Mouse (Mus musculus) heart, postnatal 25 days (tissue): Measurements from ENCODE around the gene Zfp109. TPM values are rescaled to one million over a fixed set of nuclear protein-coding genes. Genes with fewer than 3 reads are reported as not detected.

Source experiments
- DNase-seq: peaks from one replicate; pipeline ENCODE4 v3.0.0; 2022; ENCODE audit warnings: low spot score
- intact Hi-C: fragments of 180-260 bp; cut with DNase I; formaldehyde crosslinking; loops from one replicate; pipeline ENCODE4 v1.15.1; 2025
- total RNA-seq, 2 experiments: library from RNA; stranded (reverse); gene quantifications; 2 replicates each; pipeline ENCODE4 v1.2.3; 2021

Gene Zfp109
- total RNA-seq, 2 experiments from 2014 or later, result 1.7 to 2.1 TPM

DNA sequence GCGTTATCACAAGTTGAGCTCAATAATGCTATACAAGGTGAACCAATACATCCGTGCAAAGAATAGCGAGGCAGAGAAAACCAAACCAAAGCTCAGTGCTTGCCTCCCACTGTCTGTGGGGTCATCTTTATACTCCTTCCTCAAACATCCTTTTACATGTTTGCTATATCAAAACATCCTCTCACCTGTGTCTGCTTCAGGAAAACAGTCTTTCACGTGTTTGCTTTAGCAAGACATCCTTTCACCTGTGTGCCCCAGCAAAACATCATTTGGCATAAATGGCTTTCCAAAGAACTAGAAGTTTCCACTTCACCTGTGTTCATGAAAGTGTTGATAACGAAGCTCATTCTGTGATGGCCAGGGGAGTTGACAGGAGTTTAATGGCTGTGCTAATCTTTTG lies 26.0 kb downstream of the Zfp109 start, which contains the start of gene Zfp111:
Gene Zfp111, minus strand, starts transcription at position 101 of the 400 bp plus-strand sequence.
- intact Hi-C loops, result no loop called here
- no peak for DNase-seq

DNA sequence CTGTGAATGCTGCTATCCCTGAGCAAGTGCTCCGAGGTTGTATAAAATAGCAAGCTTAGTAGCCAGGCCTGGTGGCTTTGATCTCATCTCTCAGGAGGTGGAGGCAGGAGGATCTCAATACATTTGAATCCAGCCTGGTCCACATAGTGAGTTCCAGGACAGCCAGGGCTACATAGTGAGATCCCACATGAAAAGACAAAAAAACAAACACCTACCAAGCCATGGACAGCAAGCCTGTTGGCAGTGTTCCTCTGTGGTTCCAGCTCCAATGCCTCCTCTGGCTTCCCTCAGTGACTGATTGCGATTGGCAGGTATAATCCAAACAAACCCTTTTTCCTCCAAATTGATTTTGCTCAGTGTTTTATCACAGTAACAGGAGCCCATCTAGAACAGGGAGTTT lies 27.1 kb downstream of the Zfp109 start:
- no peak for DNase-seq
- intact Hi-C loops, result no loop called here

DNA sequence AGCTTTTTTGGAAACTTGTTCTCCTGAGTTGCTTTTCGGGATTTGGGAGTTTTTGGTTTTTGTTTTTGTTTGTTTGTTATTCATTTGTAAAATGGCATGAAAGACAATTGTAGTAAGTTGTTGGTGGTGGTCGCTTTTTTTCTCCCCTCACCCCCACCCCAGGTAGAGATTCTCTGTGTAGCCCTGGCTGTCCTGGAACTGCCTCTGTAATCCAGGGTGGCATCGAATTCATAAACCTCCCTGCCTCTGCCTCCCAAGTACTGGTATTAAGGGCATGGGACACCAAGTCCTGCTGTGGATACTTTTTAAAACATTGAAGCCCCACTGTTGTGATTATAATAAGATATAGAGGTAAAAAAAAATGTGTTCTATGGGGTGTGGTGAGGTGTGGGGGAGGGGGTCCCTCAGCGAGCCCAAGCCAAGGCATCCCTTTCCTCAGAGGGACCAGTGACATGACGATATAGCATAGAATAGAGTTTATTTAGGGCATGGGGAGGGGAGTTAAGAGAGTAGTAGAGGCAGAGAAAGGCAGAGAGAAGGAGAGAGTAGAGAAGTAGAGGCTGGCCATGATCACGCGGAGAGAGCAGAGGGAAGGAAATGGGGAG lies 29.0 kb downstream of the Zfp109 start:
- DNase-seq, result no peak
- intact Hi-C loops, result loop anchor here (5.0 kb wide), 4 partner anchors 49 to 109 kb away; partner anchors contain the start of genes Zfp112, Zfp235 and Zfp94

DNA sequence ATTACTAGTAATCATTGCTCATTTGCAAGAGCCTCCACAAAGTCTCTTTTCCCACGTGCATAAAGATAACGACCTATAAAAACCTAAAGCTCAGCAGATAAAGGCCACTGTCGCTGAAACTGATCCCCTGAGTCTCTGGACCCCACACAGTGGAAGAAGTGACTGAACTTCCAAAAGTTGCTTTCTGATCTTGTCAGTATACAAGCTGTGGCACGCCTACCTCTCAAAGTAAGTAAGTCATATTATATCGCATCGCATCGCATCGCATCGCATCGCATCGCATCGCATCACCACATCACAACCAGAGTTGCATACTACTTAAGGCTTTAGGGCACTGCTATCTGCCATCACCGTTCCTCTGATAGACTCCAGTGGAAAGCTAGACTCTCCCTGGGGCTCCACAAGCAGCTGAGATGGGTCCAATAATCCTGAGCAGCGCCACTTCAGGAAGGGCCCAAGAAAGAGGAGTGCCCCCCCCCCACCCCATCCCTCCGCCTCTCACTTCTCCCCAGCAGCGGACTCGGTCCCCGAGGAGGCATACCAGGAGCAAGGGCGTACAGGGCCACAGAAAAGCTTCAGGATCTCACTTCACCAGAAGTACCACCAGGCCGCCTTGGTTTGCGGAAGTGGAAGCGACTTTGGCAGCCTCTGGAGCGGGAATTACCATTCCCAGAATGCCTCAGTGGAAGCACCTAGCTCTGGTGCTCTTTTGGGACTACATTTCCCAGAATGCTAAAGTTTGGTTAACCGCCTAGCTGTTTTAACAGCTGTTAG lies 29.7 kb downstream of the Zfp109 start:
- DNase-seq, result peak; percentile 40
- intact Hi-C loops, result loop anchor here (5.0 kb wide), 4 partner anchors 50 to 110 kb away; partner anchors contain the start of genes Zfp112, Zfp235 and Zfp94

DNA sequence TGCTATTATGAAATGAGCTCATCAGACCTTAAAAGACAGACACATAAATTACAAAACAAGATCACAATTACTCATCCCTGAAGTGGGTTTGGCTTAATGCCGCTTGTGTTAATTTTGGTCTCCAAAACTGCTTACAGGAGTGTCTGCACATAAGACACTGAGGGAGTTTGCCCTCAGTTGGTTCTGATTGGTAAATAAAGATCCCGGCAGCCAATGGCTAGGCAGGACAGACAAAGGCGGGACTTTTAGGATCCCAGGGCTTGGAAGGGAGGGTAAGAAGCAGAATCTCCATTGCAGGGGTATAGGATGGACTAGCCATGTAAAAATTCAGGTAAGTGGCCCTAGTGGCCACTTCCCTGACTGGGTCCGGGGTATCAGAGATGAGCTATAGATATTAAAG lies 40.4 kb downstream of the Zfp109 start:
- no peak for DNase-seq
- intact Hi-C loops, result no loop called here

DNA sequence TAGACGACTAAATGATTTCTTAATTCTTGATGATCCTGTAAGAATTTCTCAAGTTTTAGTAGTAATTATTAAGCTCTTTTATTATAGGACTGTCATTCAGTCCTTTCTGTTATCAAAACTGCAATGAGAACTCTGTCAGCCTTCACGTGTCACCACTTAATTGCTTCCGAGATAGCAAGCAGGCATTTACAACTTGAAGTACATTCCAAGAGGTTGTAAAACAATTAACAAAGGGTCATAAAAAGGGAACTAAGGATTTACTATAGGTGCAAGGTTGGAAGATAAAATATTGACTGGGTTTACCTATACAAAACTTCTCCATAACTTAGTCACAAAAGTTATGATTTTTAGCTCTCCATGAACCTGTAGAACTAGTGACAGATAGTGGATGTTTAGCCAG lies 44.2 kb downstream of the Zfp109 start:
- intact Hi-C loops, result no loop called here
- no peak for DNase-seq

DNA sequence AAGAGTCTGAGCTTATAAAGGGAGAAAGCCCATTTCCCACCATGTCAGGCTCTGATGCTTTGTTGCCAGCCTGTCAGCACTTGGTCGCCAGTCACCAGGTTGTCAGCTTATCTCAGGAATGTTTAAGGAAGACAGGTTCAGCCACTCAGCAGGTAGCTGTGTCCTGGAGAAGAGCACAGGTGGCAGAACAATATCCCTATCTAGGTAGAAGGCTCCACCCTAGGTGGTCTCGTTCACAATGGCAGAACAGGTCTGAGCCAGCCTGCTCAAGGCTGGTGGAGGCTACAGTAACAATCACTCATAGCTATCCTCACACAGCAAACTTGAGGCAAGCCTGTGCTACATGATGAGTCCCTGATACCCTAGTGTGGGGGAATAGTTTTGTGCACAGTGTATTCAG lies 46.0 kb downstream of the Zfp109 start:
- DNase-seq, result no peak
- intact Hi-C loops, result no loop called here

DNA sequence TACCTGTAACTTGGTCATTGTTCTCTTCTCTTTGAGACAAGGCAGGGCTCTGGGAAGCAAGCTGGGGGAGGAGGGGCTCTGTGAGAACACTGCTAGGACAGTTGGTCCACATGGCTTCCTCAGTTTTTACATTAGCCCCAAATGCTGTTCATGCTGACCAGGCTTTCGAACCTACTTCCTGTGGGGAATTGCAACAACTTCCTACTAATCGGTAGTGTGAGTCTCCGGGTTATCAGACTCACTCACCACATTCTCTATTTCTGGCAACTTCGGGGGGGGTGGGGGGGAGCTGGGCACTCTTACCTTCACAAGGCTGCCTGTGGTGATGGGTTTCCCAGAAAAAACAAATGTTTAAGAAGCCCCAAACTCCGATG lies 47.8 kb downstream of the Zfp109 start:
- DNase-seq, result no peak
- intact Hi-C loops, result no loop called here

DNA sequence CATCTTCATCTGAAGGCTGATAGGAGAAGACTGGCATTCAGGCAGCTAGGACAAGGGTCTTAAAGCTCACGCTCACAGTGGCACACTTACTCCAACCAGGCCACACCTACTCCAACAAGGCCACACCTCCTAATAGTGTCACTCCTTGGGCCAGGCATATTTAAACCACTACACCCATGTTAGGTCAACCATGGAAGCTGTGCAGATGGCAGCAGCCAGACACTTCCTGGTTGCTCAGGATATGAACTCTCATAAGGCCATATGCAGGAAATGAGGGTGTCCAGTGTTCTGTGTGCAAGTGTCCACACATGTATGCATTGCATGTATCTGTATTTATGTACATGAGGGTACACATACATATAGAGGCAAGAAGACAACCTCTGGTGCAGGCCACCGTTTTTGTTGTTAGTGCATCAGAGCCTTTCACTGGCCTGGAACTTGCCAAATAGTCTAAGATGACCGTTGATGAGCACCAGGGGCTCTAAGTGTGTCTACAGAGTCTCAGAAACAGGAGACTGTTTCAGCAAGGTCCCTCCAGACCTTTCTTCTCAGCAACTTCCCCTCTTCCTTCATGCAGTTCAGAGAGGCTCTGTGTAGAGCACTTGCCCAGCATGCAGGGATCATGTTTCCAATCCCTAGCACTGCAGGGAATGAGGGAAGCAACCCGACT lies 48.3 kb downstream of the Zfp109 start:
- intact Hi-C loops, result no loop called here
- no peak for DNase-seq

DNA sequence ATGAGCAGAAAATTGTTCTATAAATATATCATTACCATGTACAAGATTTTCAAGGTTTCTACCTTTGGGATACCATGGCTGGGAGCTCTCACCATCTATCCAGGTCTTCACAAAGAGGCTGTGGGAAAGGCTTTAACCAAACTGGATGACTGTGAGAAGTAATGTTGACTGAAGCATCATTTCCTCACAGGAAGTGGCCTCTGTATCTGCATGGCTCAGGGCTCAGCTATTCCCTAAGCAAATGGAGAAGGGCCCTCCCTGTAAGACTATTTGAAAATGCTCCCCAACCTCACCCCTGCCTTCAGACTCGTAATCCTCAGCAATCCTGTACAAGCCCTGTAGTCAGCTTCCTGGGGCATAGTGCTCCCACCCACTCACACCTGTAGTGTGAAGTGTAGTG lies 49.7 kb downstream of the Zfp109 start:
- intact Hi-C loops, result no loop called here
- no peak for DNase-seq

Other genes starting within 250 kb of the Zfp109 start
- gene V1rd19, start 235.9 kb downstream of the Zfp109 start, total RNA-seq, result not detected
- not detected for gene Vmn1r183, start 184.3 kb downstream of the Zfp109 start, total RNA-seq
- 10 to 100 TPM; 12.6 to 13.5 TPM for gene Zfp180, start 155.6 kb downstream of the Zfp109 start, total RNA-seq
- 1 to 10 TPM; 3.2 to 4.2 TPM for gene Zfp112, start 125.2 kb downstream of the Zfp109 start, total RNA-seq
- gene Zfp235, start 103.4 kb downstream of the Zfp109 start, total RNA-seq, result 1 to 10 TPM; 5.1 to 5.5 TPM
- under 1 TPM; 0.14 to 0.44 TPM for gene Zfp114, start 62.5 kb downstream of the Zfp109 start, total RNA-seq
- 1 to 10 TPM; 3.6 to 4.0 TPM for gene Zfp111, start 26.1 kb downstream of the Zfp109 start, total RNA-seq
- gene Zfp108, start 17.2 kb upstream of the Zfp109 start, total RNA-seq, result 1 to 10 TPM; 1.7 to 1.8 TPM
- 1 to 10 TPM; 3.2 to 3.7 TPM for gene Zfp93, start 32.9 kb upstream of the Zfp109 start, total RNA-seq
- 1 to 10 TPM; 3.1 to 4.5 TPM for gene Zfp61, start 63.7 kb upstream of the Zfp109 start, total RNA-seq
- gene Zfp94, start 79.1 kb upstream of the Zfp109 start, total RNA-seq, result 1 to 10 TPM; 1.8 to 2.5 TPM
- not detected for gene Tescl, start 96.4 kb upstream of the Zfp109 start, total RNA-seq
- not detected for gene Lypd5, start 111.6 kb upstream of the Zfp109 start, total RNA-seq
- gene Kcnn4, start 132.7 kb upstream of the Zfp109 start, total RNA-seq, result under 1 TPM; 0.70 to 0.81 TPM
- gene Smg9, start 162.1 kb upstream of the Zfp109 start, total RNA-seq, result 1 to 10 TPM; 7.6 TPM
- not detected for gene Irgc1, start 214.7 kb upstream of the Zfp109 start, total RNA-seq
- 1 to 10 TPM; 2.1 to 2.2 TPM for gene Plaur, start 224.9 kb upstream of the Zfp109 start, total RNA-seq
- gene Cadm4, start 244.5 kb upstream of the Zfp109 start, total RNA-seq, result 10 to 100 TPM; 13.1 to 13.9 TPM